Mouse (Mus musculus) G1E-ER4 (cell line): ENCODE measurements around the gene Akap5. TPM values are rescaled to one million over a fixed set of nuclear protein-coding genes. Genes with fewer than 3 reads are reported as not detected.

Experiments
- GATA1 ChIP-seq: IDR thresholded peaks from one replicate; pipeline ENCODE4 v1.8.0; 2012; ENCODE audit warnings: low read length, inconsistent platforms
- polyA plus RNA-seq: library from polyadenylated mRNA; stranded (reverse); fragments of >175 nt; gene quantifications from 2 replicates; pipeline ENCODE4 v1.2.3, GENCODE M21; 2012

The Akap5 gene
- polyA plus RNA-seq, 1 experiment, result 0.12 TPM

DNA sequence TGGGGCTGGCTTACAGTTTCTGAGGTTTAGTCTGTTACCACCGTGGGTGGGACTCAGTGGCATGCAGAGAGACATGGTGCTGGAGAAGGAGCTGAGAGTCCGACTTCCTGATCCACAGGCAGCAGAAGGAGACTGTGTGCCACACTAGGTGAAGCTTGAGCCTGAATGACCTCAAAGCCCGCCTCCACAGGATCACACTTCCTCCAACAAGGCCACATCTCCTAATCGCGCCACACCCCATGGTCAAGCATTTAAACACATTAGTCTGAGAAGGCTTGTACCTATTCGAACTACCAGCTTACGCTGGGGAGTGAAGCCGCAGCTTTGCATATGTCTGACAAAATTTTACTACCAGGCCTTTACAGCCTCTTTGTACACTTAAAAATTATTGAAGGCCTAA lies 19.6 kb upstream of the Akap5 start:
- TF ChIP-seq GATA1, result no peak

DNA sequence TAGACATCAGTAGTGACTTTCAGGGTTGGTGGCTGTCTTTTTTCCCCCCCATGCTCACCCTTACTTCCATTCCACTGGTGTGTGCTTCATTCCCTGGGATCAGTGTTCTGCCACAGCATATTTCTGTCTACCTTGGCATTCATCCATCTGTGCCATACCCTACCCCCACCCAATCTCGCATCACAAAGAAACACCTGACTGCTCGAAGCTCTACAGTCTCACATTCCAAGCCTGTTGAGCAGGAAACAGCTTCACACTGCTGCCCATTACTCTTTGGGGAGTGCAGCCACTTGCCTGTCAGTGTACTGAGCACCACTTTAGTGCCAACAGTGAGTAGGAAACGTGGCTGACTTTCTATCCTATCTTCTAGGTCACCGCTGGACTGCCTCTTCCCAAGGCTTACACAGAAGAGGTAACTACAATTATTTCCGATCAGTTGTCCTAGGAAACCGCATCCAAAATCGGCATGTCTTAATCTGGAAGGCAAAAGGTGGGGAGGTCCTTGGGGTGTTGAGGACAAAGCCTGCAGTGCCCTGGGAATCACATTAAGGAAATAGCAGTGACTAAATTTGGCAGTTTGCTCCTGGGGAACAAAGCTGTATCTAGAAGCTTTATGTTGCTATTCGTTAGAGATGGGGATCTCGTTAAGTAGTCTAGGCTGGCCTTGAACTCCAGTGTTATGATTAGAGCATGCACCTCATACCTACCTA lies 17.7 kb upstream of the Akap5 start:
- TF ChIP-seq GATA1, result no peak

DNA sequence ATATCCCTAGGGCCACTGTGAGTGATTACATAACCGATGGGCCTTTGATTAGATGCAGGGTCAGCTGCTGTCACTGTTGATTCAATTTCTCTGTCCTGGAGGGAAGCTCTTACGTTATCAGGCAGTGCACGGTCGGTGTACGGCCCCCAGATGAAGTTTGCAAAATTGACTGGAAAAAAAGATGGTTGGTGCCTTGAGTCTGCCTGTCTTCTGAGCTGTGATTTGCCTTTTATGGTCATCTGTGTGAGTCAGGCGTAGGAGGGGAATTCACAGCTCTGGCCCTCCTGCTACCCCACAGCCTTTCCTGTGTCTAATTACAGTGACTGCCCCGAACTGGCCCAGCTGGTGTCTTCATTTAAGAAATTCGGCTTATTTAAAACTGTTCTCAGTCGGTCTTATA lies 16.7 kb upstream of the Akap5 start:
- no peak for TF ChIP-seq GATA1

DNA sequence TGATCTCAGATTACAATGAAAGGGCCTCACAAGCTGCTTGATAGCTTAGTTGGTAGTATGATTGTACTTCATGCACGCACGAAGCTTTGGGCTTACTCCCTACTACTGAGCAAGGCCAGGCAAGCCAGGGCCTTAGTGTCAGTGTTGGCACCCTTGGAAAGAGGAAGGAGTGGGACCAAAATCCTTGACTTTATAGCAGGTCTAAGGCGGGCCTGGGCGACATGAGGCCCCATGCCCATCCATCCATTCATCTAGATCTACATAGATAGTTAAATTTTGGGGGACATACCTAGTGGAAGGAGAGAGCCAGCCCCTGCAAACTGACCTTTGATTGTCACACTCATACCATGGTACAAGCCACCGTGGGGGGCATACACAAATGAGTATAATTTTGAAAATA lies 16.3 kb upstream of the Akap5 start:
- TF ChIP-seq GATA1, result no peak

DNA sequence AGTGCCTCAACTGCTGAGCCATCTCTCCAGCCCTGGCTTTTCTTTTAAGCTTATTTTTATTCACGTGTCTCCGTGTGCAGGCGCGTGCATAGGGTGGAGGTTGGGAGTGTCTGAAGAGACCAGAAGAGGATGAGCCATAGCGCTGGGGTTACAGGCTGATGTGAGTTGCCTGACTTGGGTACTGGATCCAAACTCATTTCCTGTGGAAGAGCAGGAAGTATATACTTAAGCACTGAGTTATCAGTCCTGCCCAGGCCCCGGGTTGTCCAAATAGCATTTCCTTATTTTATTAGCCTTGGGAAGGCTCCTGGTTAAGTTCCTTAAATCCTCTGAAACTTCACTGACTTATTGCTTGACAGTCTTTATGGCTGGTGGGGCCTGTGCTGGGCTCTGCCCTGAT lies 14.7 kb upstream of the Akap5 start:
- TF ChIP-seq GATA1, result no peak

DNA sequence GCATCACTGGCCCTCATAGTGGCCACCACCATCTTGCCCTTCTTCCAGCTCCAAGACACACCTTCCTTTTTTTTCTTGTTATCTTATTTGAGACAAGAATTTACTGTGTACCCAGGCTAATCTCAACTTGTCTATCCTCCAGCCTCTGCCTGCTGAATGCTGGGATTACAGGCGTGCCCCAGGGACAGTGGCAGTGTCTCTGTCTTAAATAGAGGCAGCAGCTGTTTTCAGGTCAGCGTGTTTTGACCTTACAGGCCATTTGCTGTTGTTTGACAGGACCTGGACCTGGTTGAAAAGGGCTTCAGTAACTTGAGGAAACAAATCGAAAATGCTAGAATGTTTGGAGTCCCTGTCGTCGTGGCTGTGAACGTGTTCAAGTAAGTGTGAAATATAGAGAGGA lies 14.1 kb upstream of the Akap5 start:
- TF ChIP-seq GATA1, result no peak

DNA sequence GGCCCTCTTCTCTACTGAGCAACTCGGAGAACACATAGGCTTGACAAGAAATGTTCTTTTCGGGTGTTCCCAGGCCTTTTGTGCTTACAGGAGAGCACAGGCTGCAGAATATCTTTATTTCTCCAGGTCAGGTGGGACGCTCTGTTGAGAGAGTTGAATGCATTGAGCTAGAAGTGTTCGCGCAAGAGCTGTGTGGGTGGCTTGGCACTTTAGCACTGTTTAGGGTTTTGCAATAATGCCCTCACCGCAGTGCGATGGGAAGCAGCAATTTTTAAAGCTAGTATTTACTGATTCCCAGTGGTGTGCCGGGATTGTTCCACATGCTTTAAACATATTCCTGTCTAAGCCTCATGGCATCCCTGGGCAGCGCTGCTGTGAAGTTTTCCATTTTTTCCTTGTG lies 13.5 kb upstream of the Akap5 start:
- TF ChIP-seq GATA1, result no peak

DNA sequence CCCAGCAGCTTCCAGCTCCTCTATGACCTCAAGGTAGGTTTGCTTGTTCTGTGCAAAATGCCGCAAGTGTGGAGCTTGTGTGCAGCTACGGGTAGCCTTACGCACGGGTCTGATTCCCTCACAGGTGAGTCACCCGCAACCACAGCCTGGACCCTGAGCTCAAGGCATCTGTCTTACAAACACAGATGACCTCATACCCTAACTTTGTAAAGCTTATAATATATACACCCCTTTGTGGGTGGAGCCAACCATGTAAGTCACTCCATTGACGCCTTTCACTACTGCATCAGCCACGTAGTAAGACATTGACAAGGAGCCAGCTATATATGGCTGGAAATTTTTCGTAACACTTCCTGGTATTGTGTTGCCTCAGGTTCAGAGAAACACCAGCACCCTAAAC lies 12.7 kb upstream of the Akap5 start:
- TF ChIP-seq GATA1, result no peak

DNA sequence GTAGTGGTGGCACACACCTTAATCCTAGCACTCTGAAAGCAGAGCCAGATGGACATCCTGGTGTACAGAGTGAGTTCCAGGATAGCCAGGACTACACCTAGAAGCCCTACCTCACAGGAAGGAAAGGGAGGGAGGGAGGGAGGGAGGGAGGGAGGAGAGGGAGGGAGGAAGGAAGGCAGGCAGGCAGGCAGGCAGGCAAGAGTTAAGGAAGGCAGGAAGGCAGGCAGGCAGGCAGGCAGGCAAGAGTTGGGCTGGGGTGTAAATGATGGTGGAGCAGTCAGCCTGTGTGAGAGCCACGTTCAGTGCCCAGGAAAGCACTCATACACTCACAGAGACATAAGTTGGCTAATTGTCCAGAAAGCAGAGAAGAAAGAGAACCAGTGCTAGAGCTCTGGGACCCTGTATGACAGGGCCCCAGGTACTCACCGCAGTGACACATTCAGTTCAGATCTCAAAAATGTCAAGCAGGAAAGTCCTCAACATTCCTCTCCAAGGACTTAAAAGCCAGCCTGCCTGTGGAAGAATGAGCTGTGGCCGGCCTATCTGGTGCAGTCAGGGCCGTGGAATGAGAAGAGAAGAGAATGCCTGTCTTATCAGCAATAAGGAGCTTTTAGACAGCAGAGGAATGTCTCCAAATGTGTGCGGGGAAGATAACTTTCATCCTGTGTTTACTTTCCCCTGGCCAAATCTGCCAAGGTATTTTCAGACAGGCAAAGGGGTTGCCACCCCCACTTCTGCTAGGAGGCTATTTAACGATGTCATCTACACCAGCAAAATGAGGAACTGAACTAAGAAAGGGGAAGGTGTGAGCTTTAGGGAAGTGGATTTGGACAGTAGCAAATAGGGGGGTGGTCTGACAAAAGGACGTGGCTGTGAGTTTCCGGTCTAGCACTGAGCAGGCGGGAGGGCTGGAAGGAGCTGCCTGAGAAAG lies 6.1 kb upstream of the Akap5 start:
- peak; percentile 96 for TF ChIP-seq GATA1

DNA sequence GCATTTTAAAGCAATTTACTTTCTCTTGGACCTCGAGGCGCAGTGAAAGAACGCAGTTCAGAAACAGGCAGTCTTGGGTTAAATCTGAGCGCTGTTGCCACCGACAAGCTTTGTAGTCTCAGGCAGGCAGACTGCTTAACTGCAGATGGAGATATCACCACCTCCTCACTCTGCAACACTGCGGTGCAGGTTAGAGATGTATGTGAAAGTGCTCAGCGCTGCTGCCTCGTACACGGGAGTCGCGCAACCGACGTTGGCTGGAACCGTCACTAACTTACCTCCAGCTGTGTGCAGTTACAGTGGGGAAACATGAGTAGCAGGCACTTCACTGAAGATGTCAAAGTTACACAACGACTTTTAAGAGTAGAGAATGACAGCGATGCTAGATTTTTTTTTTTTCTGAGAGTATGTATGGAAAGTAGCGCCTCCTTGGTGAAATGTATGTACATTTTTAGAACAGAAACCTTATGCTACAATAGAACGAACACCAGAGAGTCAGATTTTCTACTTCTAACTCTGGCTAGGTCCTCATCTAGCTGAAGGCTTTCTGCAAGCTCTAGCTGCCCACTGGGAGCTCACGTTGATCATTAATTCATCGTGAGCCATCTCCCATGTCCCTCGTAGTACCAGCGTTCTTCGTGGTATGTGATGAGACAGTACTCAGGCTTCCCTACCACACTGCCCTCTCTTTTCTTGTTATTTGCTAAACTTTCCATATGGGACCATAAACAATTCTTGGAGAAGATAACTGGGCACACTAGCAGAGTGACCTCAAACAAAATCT lies 1.9 kb downstream of the Akap5 start:
- no peak for TF ChIP-seq GATA1

DNA sequence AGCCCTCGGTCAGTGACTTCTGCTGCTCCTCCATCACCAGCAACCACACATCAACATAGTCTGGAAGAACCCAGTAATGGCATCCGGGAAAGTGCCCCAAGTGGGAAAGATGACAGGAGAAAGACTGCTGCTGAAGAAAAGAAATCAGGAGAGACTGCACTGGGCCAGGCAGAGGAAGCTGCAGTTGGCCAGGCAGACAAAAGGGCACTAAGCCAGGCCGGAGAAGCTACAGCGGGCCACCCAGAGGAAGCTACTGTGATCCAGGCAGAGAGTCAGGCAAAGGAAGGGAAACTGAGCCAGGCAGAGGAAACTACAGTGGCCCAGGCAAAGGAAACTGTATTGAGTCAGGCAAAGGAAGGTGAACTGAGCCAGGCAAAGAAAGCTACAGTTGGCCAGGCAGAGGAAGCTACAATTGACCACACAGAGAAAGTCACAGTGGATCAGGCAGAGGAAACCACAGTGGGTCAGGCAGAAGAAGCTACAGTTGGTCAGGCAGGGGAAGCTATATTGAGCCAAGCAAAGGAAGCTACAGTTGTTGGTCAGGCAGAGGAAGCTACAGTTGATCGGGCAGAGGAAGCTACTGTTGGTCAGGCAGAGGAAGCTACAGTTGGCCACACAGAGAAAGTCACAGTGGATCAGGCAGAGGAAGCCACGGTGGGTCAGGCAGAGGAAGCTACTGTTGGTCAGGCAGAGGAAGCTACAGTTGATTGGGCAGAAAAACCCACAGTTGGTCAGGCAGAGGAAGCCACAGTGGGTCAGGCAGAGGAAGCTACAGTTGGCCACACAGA lies 4.1 kb downstream of the Akap5 start:
- no peak for TF ChIP-seq GATA1

DNA sequence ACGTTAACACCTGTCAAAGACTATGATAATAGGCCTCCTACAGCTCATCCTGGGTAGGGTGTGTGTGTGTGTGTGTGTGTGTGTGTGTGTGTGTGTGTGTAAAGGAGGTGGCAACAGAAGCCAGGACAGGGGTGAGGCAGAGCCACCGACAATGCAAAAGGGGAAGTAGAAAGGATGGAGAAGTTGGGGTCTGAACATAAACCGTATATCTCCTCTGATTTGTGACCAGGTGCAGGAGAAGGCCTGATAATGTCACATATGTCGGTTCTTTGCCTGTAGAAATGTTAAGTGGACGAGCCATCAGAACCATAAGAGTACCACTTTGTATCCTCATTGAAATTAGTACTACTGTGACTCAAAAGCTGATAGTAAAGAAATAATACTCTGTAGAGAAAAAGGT lies 9.0 kb downstream of the Akap5 start:
- TF ChIP-seq GATA1, result no peak

DNA sequence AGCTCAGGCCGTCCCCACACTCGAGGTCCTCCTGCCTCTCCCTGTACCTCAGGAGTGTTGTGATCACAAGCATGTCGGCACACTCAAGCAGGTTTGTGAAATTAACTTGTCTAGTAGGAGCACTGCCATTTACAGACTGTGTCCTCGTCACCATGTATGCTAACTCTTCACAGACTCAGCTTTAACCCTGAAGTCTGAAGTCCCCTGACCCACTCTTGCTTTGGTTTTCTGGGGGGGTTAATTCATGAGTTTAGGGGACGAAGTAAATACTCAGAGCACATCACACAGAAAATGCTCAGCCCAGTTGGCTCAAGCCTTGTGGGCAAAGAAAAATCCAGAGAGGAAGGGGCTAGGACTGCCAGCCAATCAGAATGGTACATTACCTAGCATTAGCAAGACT lies 10.9 kb downstream of the Akap5 start:
- no peak for TF ChIP-seq GATA1

DNA sequence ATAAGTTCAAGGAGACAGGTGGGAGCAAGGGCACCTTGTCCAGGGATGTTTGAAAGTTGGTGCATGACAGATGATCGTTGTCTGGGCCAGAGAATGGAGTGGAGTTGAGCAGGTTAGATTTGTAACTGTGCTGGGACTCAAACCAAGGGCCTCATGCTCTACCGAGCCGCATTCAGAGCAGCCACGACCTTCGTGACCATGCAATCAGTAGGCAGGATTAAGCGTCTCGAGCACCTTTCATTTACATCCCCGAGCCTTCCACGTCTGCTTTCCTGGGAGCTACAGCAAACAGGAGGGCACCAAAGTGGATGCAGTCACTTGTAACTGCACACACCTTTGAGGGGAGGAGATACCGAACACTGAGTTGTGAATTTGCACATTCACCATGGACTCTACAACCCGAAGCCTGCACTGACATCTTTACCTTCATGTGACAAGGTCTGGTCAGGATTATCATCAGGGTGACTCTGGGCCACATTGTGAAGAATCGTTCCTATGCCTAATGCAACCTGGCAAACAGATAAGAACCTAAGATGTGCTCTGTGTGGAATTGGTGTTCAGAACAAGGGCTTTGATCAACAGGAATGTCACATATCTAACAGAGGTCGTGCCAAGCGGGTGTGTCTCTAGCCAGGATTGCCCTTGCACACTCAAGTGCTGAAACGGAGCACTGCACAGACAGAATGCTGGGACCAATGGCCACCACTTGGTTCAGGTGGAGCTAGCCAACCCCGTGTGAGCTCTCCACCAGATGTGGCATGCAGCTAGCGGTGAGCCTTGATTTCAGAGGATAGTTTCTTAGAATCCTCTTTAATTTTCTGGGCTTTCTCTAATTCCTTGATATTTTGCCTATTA lies 11.6 kb downstream of the Akap5 start:
- no peak for TF ChIP-seq GATA1
